Mouse (Mus musculus): Measurements from ENCODE around the gene Pla2g4b. TPM values are rescaled to one million over a fixed set of nuclear protein-coding genes. Genes with fewer than 3 reads are reported as not detected.

Gene Pla2g4b
- polyA plus RNA-seq, 1 experiment, result 12.9 TPM

- H3K27ac ChIP-seq (ENCODE audit: insufficient read depth, low read length), result no peak overlapping the region
- no peak overlapping the region for H3K4me3 ChIP-seq (replicated peaks; ENCODE audit: insufficient read depth, low read depth, low read length)
- TF ChIP-seq CTCF (IDR thresholded peaks at IDR 0.05; ENCODE audit: borderline replicate concordance, insufficient read depth, low read depth, low read length) (peak; percentile 40), POLR2A (IDR thresholded peaks at IDR 0.05; ENCODE audit: borderline replicate concordance, insufficient read depth, low read length) (no peak)
- no peak for DNase-seq
- WGBS, result 74% methylated on average over 14 of the region's 14 CpGs
- H3K4me1 ChIP-seq (ENCODE audit: control insufficient read depth, insufficient read depth, low read length), result no peaks in the 10 kb centered on the region
- H3K27me3 ChIP-seq (ENCODE audit: control insufficient read depth, insufficient read depth, low read length), result no peaks in the 10 kb centered on the region
These were observed 51.6 kb downstream of the Pla2g4b start for GRCm38 (mm10) chr2:120084593-120085361.

- WGBS, result 91% methylated on average over 3 of the region's 3 CpGs
- Histone ChIP-seq H3K4me1 (ENCODE audit: control insufficient read depth, insufficient read depth, low read length) (no peaks in the 10 kb centered on the region), H3K27me3 (ENCODE audit: control insufficient read depth, insufficient read depth, low read length) (no peaks in the 10 kb centered on the region), H3K4me3 (replicated peaks; ENCODE audit: insufficient read depth, low read depth, low read length) (no peak overlapping the region), H3K27ac (ENCODE audit: insufficient read depth, low read length) (no peak overlapping the region)
- DNase-seq, result no peak
- TF ChIP-seq CTCF (IDR thresholded peaks at IDR 0.05; ENCODE audit: borderline replicate concordance, insufficient read depth, low read depth, low read length), result no peak
- TF ChIP-seq POLR2A (IDR thresholded peaks at IDR 0.05; ENCODE audit: borderline replicate concordance, insufficient read depth, low read length), result no peak
These were observed 52.8 kb downstream of the Pla2g4b start for GRCm38 (mm10) chr2:120086038-120086437.

- no peaks in the 10 kb centered on the region for H3K4me1 ChIP-seq (ENCODE audit: control insufficient read depth, insufficient read depth, low read length)
- H3K27ac ChIP-seq (ENCODE audit: insufficient read depth, low read length), result no peak overlapping the region
- 79% methylated on average over 3 of the region's 3 CpGs for WGBS
- no peak for DNase-seq
- H3K4me3 ChIP-seq (replicated peaks; ENCODE audit: insufficient read depth, low read depth, low read length), result no peak overlapping the region
- no peaks in the 10 kb centered on the region for H3K27me3 ChIP-seq (ENCODE audit: control insufficient read depth, insufficient read depth, low read length)
- no peak for TF ChIP-seq POLR2A (IDR thresholded peaks at IDR 0.05; ENCODE audit: borderline replicate concordance, insufficient read depth, low read length)
- TF ChIP-seq CTCF (IDR thresholded peaks at IDR 0.05; ENCODE audit: borderline replicate concordance, insufficient read depth, low read depth, low read length), result no peak
These were observed 54.2 kb downstream of the Pla2g4b start for GRCm38 (mm10) chr2:120087391-120087790.

- H3K27ac ChIP-seq (ENCODE audit: insufficient read depth, low read length), result no peak overlapping the region
- 88% methylated on average over 2 of the region's 2 CpGs for WGBS
- no peaks in the 10 kb centered on the region for H3K4me1 ChIP-seq (ENCODE audit: control insufficient read depth, insufficient read depth, low read length)
- H3K4me3 ChIP-seq (replicated peaks; ENCODE audit: insufficient read depth, low read depth, low read length), result no peak overlapping the region
- TF ChIP-seq POLR2A (IDR thresholded peaks at IDR 0.05; ENCODE audit: borderline replicate concordance, insufficient read depth, low read length) (no peak), CTCF (IDR thresholded peaks at IDR 0.05; ENCODE audit: borderline replicate concordance, insufficient read depth, low read depth, low read length) (no peak)
- DNase-seq, result no peak
- H3K27me3 ChIP-seq (ENCODE audit: control insufficient read depth, insufficient read depth, low read length), result no peaks in the 10 kb centered on the region
These were observed 54.7 kb downstream of the Pla2g4b start for GRCm38 (mm10) chr2:120087897-120088296.

GRCm38 (mm10) chr2:120090979-120091378, 57.8 kb downstream of the Pla2g4b start:
- no peaks in the 10 kb centered on the region for H3K27me3 ChIP-seq (ENCODE audit: control insufficient read depth, insufficient read depth, low read length)
- 77% methylated on average over 17 of the region's 17 CpGs for WGBS
- no peak for DNase-seq
- no peaks in the 10 kb centered on the region for H3K4me1 ChIP-seq (ENCODE audit: control insufficient read depth, insufficient read depth, low read length)
- H3K27ac ChIP-seq (ENCODE audit: insufficient read depth, low read length), result no peak overlapping the region
- no peak overlapping the region for H3K4me3 ChIP-seq (replicated peaks; ENCODE audit: insufficient read depth, low read depth, low read length)
- TF ChIP-seq CTCF (IDR thresholded peaks at IDR 0.05; ENCODE audit: borderline replicate concordance, insufficient read depth, low read depth, low read length) (no peak), POLR2A (IDR thresholded peaks at IDR 0.05; ENCODE audit: borderline replicate concordance, insufficient read depth, low read length) (no peak)

Other genes with a start within 250 kb of the Pla2g4b start
- 15.9 and 17.5 TPM in 2 replicates for gene Rpap1, start 245.9 kb upstream of the Pla2g4b start, polyA plus RNA-seq (2012; rRNA removed)
- 150 and 154 TPM in 2 replicates for gene Tyro3, start 235.7 kb upstream of the Pla2g4b start, polyA plus RNA-seq (2012; rRNA removed)
- 22.8 and 24.9 TPM in 2 replicates for gene Mga, start 136.2 kb upstream of the Pla2g4b start, polyA plus RNA-seq (2012; rRNA removed)
- gene Mapkbp1, start 60.7 kb upstream of the Pla2g4b start, polyA plus RNA-seq (2012; rRNA removed), result 37.6 and 42.2 TPM in 2 replicates
- gene Jmjd7, start 5.9 kb upstream of the Pla2g4b start, polyA plus RNA-seq (2012; rRNA removed), result 11.2 and 11.9 TPM in 2 replicates
- 9.0 and 10.8 TPM in 2 replicates for gene Gm28042, start 5.9 kb upstream of the Pla2g4b start, polyA plus RNA-seq (2012; rRNA removed)
- gene Ehd4, start 121.2 kb downstream of the Pla2g4b start, polyA plus RNA-seq (2012; rRNA removed), result 13.2 and 14.3 TPM in 2 replicates
- gene Pla2g4e, start 211.9 kb downstream of the Pla2g4b start, polyA plus RNA-seq (2012; rRNA removed), result 9.5 and 9.7 TPM in 2 replicates